15 mouse cellular contexts compared by ENCODE assay signal in the genomic region with DNA sequence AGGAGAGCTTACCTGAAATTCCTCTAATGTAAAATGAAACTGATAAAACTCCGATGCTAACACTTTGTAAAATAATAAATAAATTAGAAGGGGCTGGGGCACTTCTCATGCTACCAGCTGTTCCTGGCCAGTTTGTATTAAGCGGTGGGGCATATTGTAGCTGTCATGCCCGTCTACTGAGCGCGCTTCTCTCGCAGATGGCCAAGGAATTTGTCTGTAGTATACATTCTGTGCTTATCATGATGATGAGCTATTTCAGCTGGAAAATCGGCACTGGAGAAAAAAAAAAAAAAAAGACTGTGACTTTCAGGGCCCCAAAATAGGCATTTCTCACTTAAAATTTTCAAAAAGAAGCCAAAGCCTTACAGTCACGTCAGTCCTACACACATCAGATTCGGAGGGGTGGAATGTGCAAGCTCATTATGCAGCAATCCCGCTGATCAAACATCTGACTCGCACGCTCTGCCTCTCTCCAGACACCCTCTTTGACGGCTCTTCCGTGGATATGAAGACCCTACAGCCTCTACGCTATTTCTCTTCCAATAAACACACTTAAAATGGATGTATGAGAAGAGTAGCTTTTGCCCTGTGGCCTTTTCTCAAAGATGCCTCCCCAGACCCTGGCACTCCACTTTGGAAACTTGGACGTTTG.
DNase-seq lines count a peak whose midpoint lies in the region; ATAC-seq and TF ChIP-seq lines count a peak whose summit lies in the region.
"Had no signal": no experiment of that assay in that cellular context is flagged by ENCODE, and none has a peak within 500 bp of the region (broad histone marks: within the 10 kb centered on the region; RNA-seq: fewer than 3 reads in every experiment).

No protein-coding gene starts in this region.

- DNase-seq in lung, postnatal 10 days: no peak
- DNase-seq in forebrain, embryonic 14.5 days (ENCODE audit: low spot score): peak; percentile 44
- DNase-seq in hindbrain, postnatal 0 days (ENCODE audit: low spot score): peak; percentile 30
- peak; percentile 23 for DNase-seq in retina, embryonic 14.5 days (ENCODE audit: low spot score)
- no peak for DNase-seq in MN1 (ENCODE audit: low spot score)
- no peak for DNase-seq in B cell, adult 2 months
- DNase-seq: cerebellum, adult 9-10 months; gastrocnemius, postnatal 14 days; lung, postnatal 4 days; thymus, adult 18-20 months had no signal

- H3K27me3 ChIP-seq in lung, embryonic 15.5 days: no peaks in the 10 kb centered on the region
- H3K27me3 ChIP-seq in forebrain, embryonic 14.5 days (replicated peaks; ENCODE audit: control insufficient read depth, insufficient read depth, low read length): no peaks in the 10 kb centered on the region
- no peaks in the 10 kb centered on the region for H3K27me3 ChIP-seq in hindbrain, postnatal 0 days (ENCODE audit: insufficient read depth, low read length)
- H3K27me3 ChIP-seq: embryonic facial prominence, embryonic 15.5 days had no signal

- H3K4me3 ChIP-seq in lung, embryonic 15.5 days: no peak overlapping the region
- no peak overlapping the region for H3K4me3 ChIP-seq in forebrain, embryonic 14.5 days (ENCODE audit: low read depth, low read length)
- H3K4me3 ChIP-seq in hindbrain, postnatal 0 days (ENCODE audit: low read length): no peak overlapping the region
- H3K4me3 ChIP-seq: embryonic facial prominence, embryonic 15.5 days; layer of hippocampus, adult 2 months had no signal

- WGBS in lung, embryonic 15.5 days: 35% methylated on average over 16 of the region's 16 CpGs
- 37% methylated on average over 16 of the region's 16 CpGs for WGBS in forebrain, embryonic 14.5 days
- 24% methylated on average over 16 of the region's 16 CpGs for WGBS in hindbrain, postnatal 0 days

- peak; percentile 59; the same call in 1 of the 2 replicates for ATAC-seq in lung, embryonic 15.5 days (ENCODE audit: borderline replicate concordance, extremely low read depth, low FRiP score, low TSS enrichment)
- peak; percentile 77; the same call in 1 of the 2 replicates for ATAC-seq in forebrain, embryonic 14.5 days
- peak; percentile 68; the same call in 1 of the 2 replicates for ATAC-seq in hindbrain, postnatal 0 days
- ATAC-seq in erythroid progenitor cell, adult 5-6 weeks (replicated peaks; ENCODE audit: low FRiP score, poor library complexity, severe bottlenecking): no peak
- ATAC-seq: intestine, embryonic 16.5 days had no signal

- peaks cover 4% of the 10 kb centered on the region; the same call in 1 of the 2 replicates for H3K4me1 ChIP-seq in lung, embryonic 15.5 days
- H3K4me1 ChIP-seq in forebrain, embryonic 14.5 days (ENCODE audit: control insufficient read depth, insufficient read depth, low read length): no peaks in the 10 kb centered on the region
- H3K4me1 ChIP-seq in hindbrain, postnatal 0 days (ENCODE audit: insufficient read depth, low read length): 0 out of 2 replicates have a peak, but pooled peaks cover 5% of the 10 kb centered on the region
- H3K4me1 ChIP-seq: embryonic facial prominence, embryonic 15.5 days had no signal

- H3K9ac ChIP-seq in lung, embryonic 15.5 days: no peak overlapping the region
- H3K9ac ChIP-seq in forebrain, embryonic 14.5 days (ENCODE audit: low read length): no peak overlapping the region
- no peak overlapping the region for H3K9ac ChIP-seq in hindbrain, postnatal 0 days (replicated peaks; ENCODE audit: low read length)
- H3K9ac ChIP-seq: embryonic facial prominence, embryonic 15.5 days had no signal

- H3K36me3 ChIP-seq in lung, embryonic 15.5 days: no peaks in the 10 kb centered on the region
- H3K36me3 ChIP-seq in forebrain, embryonic 14.5 days (ENCODE audit: control insufficient read depth, insufficient read depth, low read length): no peaks in the 10 kb centered on the region
- no peaks in the 10 kb centered on the region for H3K36me3 ChIP-seq in hindbrain, postnatal 0 days (ENCODE audit: insufficient read depth, low read length)
- H3K36me3 ChIP-seq: embryonic facial prominence, embryonic 15.5 days had no signal

- H3K4me2 ChIP-seq in lung, embryonic 15.5 days: peak overlapping the region; percentile 10; the same call in 1 of the 2 replicates
- peak overlapping the region; percentile 8 for H3K4me2 ChIP-seq in forebrain, embryonic 14.5 days (ENCODE audit: low read length)
- peak overlapping the region; percentile 39 for H3K4me2 ChIP-seq in hindbrain, postnatal 0 days (ENCODE audit: low read depth, low read length)
- H3K4me2 ChIP-seq: embryonic facial prominence, embryonic 15.5 days had no signal

- H3K9me3 ChIP-seq in lung, embryonic 15.5 days: no peaks in the 10 kb centered on the region
- no peaks in the 10 kb centered on the region for H3K9me3 ChIP-seq in forebrain, embryonic 14.5 days (replicated peaks; ENCODE audit: control insufficient read depth, low read length)
- no peaks in the 10 kb centered on the region for H3K9me3 ChIP-seq in hindbrain, postnatal 0 days (ENCODE audit: low read length)
- H3K9me3 ChIP-seq: embryonic facial prominence, embryonic 15.5 days had no signal

- TF ChIP-seq CTCF in hindbrain, postnatal 0 days (IDR thresholded peaks at IDR 0.05; ENCODE audit: low read depth): no peak

- no peak overlapping the region; the same call in 1 of the 2 replicates for H3K27ac ChIP-seq in lung, embryonic 15.5 days
- no peak overlapping the region for H3K27ac ChIP-seq in forebrain, embryonic 14.5 days (ENCODE audit: low read depth, low read length)
- H3K27ac ChIP-seq in hindbrain, postnatal 0 days: no peak overlapping the region
- H3K27ac ChIP-seq: embryonic facial prominence, embryonic 15.5 days; layer of hippocampus, adult 2 months had no signal

Comparison
In these comparisons a context has a peak if more than half of its experiments do, and no peak if none do; other contexts are left out.
1. DNase-seq: peak in forebrain, embryonic 14.5 days (single experiment), hindbrain, postnatal 0 days (single experiment) and retina, embryonic 14.5 days (single experiment); none in lung, postnatal 10 days (single experiment), MN1 (single experiment) and B cell, adult 2 months (0 of 2).
2. Peak in every context shown above with its lines, with median percentiles within 50 percentile points of each other: H3K4me2 ChIP-seq.